Mouse (Mus musculus): Measurements from ENCODE around the gene Slc41a2.
"Not testable (repeated sequence)": the region's sequence is repeated elsewhere in the genome, so short reads cannot be mapped to it uniquely, and the experiment has no call there.

Gene Slc41a2

DNA sequence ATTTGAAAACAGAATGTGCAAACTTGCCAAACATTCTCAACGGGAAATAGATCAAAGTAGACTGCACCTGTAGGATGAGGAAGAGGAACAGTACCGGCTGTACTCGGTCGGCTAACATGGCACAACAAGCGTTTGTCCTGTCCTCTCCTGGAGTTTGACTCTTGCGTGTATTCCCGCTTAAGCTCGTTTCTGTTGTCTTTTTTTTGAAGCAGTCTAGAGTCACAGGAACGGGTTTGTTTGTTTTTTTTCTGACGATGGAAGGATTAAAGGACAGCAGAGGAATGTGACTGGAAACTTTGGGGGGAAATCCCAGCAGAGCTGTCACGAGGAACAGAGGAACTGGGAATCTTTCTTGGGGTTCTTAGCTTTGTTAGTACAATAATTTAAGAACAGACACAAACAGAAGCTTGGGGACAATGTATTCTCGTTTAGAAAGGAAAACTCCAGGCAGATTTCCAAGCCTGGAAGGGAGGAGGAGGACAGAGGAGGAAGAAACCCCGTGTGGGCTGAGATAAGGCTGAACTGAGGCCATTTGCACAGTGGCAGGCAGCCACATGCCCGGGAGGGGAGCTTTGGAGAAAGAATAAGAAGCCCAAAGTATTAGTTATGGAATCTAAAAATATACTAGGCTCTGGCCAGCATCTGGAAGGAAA lies 16.1 kb upstream of the Slc41a2 start:
- no peak for DNase-seq (ENCODE audit: low spot score in 2 of 2)

DNA sequence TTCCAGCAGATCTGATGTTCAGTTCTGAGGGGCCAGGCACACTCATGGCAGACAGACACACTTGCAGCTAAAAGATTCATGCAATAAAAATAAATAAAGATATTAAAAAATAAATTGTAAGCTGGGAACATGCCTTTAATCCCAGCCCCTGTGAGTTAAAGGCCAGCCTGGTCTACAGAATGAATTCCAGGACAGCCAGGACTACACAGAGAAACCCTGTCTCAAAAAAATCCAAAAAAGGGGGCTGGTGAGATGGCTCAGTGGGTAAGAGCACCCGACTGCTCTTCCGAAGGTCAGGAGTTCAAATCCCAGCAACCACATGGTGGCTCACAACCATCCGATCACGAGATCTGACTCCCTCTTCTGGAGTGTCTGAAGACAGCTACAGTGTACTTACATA lies 14.1 kb upstream of the Slc41a2 start:
- DNase-seq (ENCODE audit: low spot score in 2 of 2), result not testable (repeated sequence)

DNA sequence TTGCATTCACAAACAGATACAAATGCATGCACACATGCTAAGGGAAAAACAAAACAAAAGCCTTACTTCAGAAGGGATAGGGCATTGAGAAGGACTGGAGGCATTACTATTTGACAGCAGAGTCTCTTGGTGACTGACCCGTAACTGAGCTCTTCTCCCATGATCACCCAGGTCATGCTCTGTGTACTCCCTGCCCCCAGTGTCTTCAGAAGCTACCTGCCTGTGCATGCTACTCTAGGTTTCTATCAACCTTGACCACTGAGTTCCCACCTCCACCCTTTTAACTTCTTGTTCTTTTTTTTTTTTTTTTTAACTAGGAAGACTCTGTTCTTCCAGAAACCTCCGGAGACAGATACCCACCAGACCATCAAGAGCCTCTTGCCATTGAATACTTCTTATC lies 13.0 kb upstream of the Slc41a2 start:
- DNase-seq (ENCODE audit: low spot score in 2 of 2), result no peak

DNA sequence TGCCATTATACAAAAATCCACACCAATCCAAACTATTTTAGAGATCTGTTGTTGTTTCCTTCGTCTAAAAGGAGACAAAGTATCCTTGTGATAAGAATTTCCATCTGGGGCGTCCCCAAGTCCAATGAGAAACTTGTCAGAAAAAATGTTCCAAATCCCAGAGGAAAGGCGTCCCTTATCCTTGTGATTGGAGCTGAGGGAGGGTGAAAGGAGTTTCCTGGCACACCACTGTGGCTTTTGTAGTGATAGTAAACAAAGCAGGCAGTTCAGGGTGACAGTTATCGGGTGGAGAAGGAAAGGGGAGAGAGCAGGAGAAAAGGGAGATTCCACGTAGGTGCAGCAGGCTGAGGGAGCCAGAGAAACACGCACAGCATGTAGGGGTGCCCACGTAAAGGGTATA lies 9.8 kb upstream of the Slc41a2 start:
- DNase-seq (ENCODE audit: low spot score in 2 of 2), result no peak

DNA sequence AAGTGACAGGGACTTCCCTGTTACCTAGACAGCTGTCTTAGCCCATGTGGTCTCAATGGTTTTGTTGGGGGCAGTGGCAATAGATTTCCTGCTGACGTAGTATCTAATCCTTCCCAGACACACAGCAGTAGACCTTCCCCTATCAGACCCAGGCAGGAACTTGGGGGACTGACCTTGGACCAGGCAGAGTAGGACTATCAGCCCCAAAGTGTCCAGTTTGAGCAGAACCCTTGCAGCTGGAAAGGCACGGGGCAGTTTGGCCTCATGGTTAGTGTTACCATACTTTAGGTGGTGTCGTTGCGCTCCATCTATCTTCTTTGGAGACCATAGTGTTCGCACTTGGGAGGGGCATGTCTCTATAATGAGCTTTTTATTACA lies 8.7 kb upstream of the Slc41a2 start:
- no peak for DNase-seq (ENCODE audit: low spot score in 2 of 2)

DNA sequence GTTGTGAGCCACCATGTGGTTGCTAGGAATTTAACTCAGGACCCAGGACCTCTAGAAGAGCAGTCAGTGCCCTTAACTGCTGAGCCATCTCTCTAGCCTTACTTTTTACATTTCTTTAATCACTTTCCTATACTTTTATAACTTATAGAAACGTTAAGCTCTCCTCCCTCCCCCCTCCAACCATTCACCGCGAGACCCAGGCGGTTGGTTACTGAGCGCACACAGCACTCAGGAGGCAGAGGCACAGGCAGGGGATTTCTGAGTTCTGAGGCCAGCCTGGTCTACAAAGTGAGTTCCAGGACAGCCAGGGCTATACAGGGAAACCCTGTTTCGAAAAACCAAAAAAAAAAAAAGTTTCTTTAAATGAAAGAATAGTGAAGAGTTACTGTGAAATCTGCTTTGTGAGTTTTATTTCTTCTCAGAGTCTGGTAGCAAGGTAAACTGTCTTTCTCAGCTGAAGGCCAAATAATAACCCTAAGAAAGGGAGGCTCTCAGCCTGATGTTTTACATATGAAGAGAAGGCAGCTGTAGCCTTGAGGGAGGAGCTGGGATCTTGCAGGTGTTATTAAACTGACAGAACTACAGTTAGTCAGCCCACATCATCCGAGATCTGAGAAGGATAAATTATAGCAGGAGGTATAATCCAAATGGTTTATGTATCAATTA lies 8.1 kb upstream of the Slc41a2 start:
- DNase-seq (ENCODE audit: low spot score in 2 of 2), result no peak

DNA sequence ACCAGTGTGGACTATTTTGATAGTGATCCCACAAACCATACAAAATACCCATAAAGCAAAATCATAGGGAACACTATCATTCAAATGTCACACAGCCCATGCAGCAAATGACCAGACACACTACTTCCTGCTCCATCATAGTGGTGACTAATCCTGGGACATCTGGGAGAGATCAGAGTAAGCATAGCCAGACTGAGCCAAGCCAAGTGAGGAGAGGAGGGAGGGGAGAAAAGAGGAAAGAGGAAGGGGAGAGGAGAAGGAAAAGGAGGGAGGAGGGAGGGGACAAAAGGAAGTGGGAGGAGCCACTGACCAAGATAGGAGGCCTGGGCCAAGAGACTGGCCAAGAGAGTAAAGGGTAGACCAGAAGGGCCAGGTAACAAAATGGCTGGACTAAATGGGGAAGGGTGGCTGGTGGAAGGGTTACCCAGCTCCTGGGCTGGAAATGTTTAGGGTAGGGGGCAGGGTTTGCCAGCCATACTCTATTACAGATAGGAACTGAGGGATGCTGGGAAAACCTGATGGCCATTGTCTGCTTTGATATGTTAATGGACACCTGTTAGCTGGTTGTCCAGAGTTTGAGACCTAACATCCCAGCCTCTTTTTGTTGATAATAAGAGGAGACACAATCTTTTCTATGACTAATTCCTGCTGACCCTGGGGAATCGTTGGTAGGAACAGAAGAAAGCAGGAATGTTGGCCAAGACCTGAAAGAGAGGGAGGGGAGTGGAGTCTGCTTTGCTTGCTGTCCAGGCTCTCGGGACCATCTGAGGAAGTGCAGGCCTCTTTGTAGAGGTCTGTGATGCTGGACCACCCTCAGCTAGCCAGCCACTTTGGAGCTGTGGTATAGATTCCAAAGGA lies 6.4 kb upstream of the Slc41a2 start:
- DNase-seq (ENCODE audit: low spot score in 2 of 2), result no peak

DNA sequence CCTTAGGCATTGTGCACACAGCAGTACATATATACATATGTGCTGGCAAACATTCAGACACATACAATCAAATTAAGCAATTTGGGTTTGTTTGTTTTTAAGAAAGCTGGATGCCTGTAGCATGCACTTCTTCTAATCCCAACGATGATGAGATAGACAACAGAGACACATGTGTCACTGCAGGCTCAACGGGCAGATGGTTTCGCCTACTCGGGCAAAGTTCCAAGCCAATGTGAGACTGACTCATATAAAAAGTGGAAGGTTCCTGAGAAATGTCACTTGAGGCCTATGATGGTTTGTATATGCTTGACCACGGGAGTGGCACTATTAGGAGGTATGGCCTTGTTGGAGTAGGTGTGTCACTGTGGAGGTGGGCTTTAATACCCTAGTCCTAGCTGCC lies 5.5 kb upstream of the Slc41a2 start:
- no peak for DNase-seq (ENCODE audit: low spot score in 2 of 2)

DNA sequence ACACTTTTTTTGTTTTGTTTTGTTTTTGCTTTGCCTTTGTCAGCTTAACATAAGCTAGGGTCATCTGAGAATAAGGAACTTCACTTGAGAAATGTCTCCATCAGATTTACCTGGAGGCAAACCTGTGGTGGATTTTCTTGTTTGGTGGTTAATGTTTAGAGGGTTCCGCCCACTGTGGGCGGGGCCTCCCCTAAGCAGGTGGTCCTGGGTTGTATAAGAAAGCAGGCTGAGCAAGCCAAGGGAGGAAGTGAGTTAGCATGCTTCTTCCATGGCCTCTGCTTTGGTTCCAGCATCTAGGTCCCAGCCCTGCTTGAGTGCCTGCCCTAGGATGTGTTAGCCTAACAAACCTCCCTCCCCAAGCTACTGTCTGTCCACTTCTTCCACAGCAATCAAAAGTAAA lies 3.5 kb upstream of the Slc41a2 start:
- DNase-seq (ENCODE audit: low spot score in 2 of 2), result no peak

DNA sequence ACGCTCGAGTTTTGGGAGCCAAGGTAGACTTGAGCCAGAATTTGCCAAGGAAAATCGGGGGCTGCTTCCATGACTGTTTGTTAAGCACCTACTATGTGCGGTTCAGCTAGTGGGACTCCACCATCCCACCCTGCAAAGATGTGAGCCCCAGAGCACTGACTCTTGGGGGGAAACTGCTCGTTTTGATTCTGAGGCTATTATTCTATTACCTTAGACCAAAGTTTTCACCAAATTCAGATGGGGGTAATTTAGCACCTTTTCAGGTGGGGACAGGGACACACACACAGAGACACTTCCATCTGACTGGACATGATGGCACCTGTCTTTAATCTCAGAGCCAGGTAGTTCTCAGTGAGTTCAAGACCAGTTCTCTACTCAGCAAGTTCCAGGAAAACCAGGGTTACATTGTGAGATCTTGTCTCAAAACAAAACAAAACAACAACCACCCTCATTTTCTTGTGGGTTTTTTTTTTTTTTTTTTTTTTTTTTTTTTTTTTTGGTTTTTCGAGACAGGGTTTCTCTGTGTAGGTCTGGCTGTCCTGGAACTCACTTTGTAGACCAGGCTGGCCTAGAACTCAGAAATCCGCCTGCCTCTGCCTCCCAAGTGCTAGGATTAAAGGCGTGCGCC lies 403 bp upstream of the Slc41a2 start:
- no peak for DNase-seq (ENCODE audit: low spot score in 2 of 2)

DNA sequence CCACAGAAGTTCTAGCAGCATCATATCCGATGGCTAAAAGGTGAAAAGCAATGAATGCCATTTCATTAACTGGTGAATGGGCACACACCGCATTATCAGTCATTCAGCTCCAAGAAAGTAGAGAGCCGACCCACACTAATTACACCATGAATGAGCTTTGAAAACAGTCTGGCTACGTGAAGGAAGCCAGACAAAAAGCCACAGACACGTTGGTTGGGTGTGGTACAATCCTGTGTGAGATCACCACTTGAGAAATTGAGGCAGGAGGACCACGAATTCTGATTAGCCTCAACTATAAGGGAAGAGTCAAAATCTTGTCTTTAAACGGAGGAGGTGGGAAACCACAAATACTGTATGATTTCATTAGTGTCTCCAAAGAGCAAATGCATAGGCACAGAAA lies 1.3 kb downstream of the Slc41a2 start:
- no peak for DNase-seq (ENCODE audit: low spot score in 2 of 2)

DNA sequence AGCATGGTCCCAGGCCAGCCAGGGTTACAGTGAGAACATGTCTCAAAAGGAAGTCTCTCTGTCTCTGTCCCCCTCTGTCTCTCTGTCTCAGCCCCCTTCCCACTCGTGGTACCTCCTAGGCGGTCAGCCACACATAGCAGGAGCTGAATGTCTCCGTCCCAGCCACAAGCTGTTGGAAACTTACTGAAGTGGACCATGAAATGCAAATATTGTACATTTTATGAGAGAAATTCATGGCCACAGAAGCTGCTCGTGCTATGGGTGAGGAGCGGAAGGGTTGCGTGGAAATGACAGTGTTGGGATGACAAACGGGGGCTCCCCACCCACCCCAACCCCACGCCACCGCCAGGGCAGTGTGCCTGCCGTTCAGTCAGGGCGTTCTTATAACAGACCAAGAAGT lies 5.1 kb downstream of the Slc41a2 start:
- no peak for DNase-seq (ENCODE audit: low spot score in 2 of 2)

DNA sequence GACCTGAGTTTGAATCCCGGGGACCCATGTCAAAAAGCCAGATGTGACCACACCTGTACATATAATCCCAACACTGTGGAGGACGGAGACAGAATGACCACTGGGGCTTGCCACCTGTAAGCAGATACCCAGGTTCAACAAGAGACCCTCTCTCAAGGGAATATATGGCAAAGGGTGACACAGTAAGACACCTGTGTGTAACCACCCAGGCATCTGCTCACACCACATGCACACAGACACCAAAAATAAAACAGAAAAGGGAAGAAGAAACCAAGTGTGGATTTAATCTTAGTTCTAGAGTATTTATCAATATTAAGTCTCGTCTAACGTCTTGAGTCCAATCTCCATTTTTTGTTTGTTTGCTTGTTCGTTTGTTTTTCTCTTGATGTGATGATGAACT lies 5.9 kb downstream of the Slc41a2 start:
- no peak for DNase-seq (ENCODE audit: low spot score in 2 of 2)

DNA sequence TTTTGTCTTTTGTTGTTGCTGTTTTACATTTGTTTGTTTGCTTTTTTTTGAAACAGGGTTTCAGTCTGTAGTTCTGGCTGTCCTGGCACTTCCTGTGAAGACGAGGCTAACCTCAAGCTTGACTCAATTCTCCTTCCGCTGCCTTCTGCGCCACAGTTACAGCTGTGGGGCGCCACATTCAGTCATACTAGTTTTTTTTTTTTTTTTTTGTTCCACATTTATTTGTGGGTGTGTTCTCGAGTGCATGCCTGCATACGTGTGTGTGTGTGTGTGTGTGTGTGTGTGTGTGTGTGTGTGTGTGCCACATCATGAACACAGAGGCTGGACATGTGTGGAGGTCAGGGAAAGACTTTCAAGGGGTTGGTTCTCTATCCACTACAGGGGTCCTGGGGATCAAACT lies 7.3 kb downstream of the Slc41a2 start:
- no peak for DNase-seq (ENCODE audit: low spot score in 2 of 2)

DNA sequence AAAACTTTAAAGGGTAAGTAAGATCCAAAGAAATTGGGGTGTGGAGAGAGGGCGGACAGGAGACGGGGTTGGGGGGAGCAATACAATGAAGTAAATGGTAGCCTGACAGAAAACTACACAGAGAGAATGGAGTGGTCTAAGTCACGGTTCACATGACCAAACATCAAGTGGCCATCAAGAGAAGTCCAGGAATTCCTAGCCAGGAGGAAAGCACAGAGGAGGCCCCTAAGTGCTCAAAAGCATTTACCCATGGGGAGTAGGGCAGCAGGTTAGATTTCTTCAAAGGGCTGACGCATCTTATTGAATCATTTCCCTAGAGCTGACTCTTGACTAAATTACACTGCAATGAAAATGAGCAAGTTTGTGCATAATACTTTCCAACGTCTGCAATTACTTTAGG lies 8.9 kb downstream of the Slc41a2 start:
- DNase-seq (ENCODE audit: low spot score in 2 of 2), result no peak

DNA sequence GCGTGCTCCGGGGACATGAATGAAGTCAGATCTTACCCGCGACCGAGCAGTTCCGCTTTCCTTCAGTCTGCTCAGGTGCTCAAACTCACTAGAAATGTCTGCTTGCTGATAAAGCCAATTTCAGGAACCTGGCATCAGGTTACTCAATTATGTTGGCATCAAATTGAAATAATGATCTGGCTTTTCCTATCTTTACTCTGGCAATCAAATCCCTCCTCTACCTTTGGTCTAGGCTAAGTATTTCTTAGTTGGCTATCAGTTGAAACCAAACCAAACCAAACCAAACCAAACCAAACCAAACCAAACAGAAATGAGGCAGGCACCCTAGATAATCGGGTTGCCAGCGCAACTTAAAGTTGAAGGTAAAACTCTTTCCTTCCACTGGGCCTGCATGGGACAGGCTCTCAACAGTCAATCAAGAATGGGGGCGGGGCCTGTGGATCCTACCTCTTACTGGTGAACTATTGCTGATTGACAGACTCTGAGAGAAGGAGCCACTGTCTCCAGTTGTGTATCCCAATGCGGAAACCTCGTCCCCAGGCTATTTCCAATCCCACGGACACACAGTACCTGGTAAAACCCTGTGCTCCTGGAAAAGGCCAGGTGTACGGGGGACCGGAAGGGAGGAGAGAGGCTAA lies 10.9 kb downstream of the Slc41a2 start:
- no peak for DNase-seq (ENCODE audit: low spot score in 2 of 2)

DNA sequence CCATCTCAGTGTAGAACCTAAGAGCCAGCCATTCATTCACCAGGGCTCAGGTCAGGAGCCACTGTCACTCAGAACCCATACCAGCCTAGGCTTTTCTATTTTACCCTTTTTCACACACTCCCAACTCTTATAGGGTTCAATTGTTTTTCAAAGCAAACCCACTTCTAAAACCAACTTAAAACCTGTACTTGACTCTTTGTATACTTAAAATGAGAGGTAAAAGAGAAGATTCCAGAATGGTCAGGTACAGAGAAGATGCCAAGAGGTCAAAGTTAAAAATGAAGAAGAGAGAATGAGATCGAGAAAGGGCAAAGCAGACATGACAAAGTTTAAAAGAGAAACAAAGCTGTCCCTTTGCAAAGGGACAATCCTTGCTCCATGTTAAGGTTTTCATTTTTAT lies 11.8 kb downstream of the Slc41a2 start:
- DNase-seq (ENCODE audit: low spot score in 2 of 2), result no peak

DNA sequence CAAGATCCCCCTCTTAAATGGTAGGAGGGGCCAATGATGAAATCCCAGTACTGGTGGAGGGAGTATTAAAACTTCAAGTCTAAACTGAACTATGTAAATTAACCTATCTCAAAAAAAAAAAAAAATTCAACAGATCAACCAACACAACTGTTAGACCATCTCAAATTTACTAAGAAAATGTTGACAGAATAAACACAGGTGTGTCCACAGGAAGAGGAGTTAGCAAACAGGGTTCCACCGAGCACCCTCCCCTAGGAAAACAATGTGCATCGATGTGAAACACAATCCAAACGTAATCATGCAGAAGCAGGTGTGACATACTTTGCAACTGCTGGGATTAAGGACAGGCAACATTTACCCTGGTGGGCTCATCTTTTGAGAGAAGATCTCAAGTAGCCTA lies 12.8 kb downstream of the Slc41a2 start:
- no peak for DNase-seq (ENCODE audit: low spot score in 2 of 2)

DNA sequence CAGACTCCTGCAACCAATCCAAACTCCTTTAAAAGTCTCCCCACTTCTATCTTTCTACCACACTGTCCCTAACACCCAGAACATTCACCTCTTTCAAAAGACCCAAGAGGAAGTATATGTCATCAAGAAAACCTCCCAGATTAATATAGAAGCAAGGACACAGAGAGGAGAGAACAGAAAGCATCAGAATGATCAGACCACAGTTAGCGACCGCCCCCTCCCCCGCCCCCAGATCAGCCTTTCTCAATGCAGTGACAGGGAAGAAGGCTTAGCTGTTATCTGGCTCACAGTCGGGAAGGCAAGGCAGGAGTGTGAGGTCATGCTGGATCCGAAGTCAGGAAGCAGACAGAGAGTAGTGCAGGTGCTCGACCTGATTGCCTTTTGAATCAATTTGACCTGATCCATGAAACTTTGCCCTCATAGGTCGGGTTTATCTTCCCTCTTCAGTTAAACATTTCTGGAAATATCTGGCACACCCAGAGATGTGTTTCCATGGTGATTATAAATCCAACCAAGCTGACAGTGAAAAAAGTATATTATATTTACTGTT lies 15.1 kb downstream of the Slc41a2 start:
- no peak for DNase-seq (ENCODE audit: low spot score in 2 of 2)

DNA sequence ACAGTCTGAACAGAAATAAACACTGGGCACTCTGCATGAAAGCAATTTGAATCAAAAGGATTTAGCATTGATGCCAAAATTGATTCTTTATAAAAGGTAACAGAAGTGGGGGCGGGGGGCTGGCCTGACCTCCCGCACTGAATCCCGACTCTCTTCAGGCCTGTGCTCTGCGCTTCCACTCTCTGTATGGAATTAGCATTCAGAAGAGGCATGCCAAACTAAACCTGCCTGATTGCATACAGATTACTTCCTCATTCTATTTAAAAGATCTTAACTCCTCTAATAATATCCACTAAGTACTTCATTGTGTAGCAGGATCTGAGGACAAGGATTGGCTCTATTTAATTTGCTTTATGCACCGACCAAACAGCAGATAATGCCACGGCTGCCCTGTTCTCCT lies 16.2 kb downstream of the Slc41a2 start:
- DNase-seq (ENCODE audit: low spot score in 2 of 2), result no peak

DNA sequence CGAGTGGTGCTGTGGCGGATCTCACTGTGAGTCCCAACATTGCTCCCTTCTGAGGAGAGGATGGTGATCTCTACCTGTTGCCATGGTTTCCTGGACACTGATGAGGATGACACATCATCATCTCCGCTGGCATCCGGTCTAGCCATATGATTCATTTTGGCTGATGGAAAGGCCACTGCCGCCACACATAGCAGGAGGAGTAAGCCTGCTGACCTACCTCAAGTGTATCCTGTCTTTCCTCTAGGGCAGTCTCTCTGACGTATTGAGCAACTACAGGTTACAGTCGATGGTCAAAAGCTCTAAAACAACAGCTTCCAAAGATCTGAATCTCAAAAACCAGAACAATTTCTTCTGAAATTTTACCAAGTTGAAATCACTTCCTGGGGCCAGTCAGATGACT lies 16.8 kb downstream of the Slc41a2 start:
- DNase-seq (ENCODE audit: low spot score in 2 of 2), result no peak

DNA sequence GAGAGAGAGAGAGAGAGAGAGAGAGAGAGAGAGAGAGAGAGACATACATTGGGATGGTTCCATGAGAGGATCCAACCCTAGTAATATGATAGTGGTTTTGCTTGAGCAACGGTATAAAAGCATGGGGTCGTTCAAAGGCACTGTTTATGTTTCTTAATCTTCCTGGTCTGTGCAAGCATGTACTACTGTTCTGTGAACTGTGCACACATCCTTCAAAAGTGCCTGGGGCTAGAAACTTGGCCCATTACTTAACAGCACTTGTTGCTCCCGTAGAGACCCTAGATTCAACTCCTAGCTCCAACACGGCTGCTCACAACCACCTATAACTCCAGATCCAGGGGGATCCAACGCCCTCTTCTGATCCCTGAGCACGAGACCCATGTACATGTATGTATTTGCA lies 17.3 kb downstream of the Slc41a2 start:
- no peak for DNase-seq (ENCODE audit: low spot score in 2 of 2)

Data from right cerebral cortex, postnatal 10 days (tissue).